Mouse (Mus musculus) embryonic facial prominence, embryonic 11.5 days (tissue): Measurements from ENCODE around the gene Gphn. TPM values are rescaled to one million over a fixed set of nuclear protein-coding genes. Genes with fewer than 3 reads are reported as not detected.

Experiments used
- polyA plus RNA-seq: library from polyadenylated mRNA; unstranded; fragments of >200 nt; fragmentation: Nextera tagmentation; extraction: Ambion mirVana; gene quantifications from 2 replicates; pipeline ENCODE4 v1.2.1, GENCODE M21; 2014

The Gphn gene
- polyA plus RNA-seq, 1 experiment from 2014 or later: 14.3 TPM

Other genes starting within 250 kb of the Gphn start
- gene Gm6657, start 32.1 kb upstream of the Gphn start, polyA plus RNA-seq: not detected in 2 replicates